13 mouse cellular contexts compared by ENCODE assay signal in the genomic region with DNA sequence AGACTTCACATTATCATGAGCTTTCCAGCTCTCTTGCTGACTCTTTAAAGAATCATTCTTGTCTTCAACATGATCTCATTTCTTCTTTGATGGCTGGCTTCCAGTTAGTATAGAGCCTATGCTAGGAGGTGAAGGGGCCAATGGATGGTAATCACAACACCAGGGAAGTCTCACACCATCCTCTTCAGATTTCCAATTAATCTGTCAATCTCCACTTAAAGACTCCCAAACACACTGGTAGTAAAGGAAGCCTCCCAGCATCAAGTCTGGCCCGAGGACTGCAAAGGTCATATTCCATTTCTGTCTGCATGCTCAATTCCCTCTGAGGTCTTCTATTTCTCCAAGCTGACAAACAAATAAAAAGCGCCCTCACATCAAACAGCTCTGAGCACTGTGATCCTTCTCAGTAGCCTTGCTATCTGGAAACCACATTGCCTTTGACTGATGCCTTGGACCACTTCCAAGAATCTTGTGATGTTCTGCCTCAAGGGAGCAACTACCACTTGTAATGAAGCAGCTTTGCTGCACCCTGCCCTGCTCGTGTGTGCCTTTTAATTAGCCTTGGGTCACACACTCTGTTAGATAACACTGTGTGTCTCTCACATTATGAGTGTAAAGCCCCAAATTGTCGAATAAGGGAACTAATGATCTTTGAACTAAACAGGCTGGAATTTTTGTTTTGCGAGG.
DNase-seq lines count a peak whose midpoint lies in the region; ATAC-seq and TF ChIP-seq lines count a peak whose summit lies in the region.
"Had no signal": no experiment of that assay in that cellular context is flagged by ENCODE, and none has a peak within 500 bp of the region (broad histone marks: within the 10 kb centered on the region; RNA-seq: fewer than 3 reads in every experiment).

No protein-coding gene starts in this region.

- no peaks in the 10 kb centered on the region for H3K27me3 ChIP-seq in heart, postnatal 0 days (ENCODE audit: control insufficient read depth, insufficient read depth, low read length)
- no peaks in the 10 kb centered on the region for H3K27me3 ChIP-seq in hindbrain, embryonic 11.5 days (ENCODE audit: control insufficient read depth, insufficient read depth, low read length)
- no peaks in the 10 kb centered on the region for H3K27me3 ChIP-seq in midbrain, embryonic 14.5 days (ENCODE audit: control insufficient read depth, insufficient read depth, low read length)
- H3K27me3 ChIP-seq: heart, embryonic 13.5 days had no signal

- H3K9me3 ChIP-seq in heart, postnatal 0 days (replicated peaks; ENCODE audit: control insufficient read depth, low read length) = no peaks in the 10 kb centered on the region
- no peaks in the 10 kb centered on the region for H3K9me3 ChIP-seq in hindbrain, embryonic 11.5 days (ENCODE audit: control insufficient read depth, low read length)
- no peaks in the 10 kb centered on the region for H3K9me3 ChIP-seq in midbrain, embryonic 14.5 days (ENCODE audit: control insufficient read depth, low read length)
- H3K9me3 ChIP-seq: heart, embryonic 13.5 days had no signal

- H3K27ac ChIP-seq in heart, postnatal 0 days (ENCODE audit: low read depth) = no peak overlapping the region
- H3K27ac ChIP-seq in hindbrain, embryonic 11.5 days (ENCODE audit: low read depth, low read length) = no peak overlapping the region
- no peak overlapping the region; the same call in 1 of the 2 replicates for H3K27ac ChIP-seq in midbrain, embryonic 14.5 days (replicated peaks; ENCODE audit: low read depth, low read length)
- H3K27ac ChIP-seq: heart, embryonic 13.5 days; left cerebral cortex, adult 2 months had no signal

- no peak for TF ChIP-seq EP300 in heart, postnatal 0 days (IDR thresholded peaks at IDR 0.05; ENCODE audit: low read depth)

- H3K9ac ChIP-seq in heart, postnatal 0 days (replicated peaks; ENCODE audit: low read depth, low read length) = no peak overlapping the region
- no peak overlapping the region for H3K9ac ChIP-seq in hindbrain, embryonic 11.5 days (ENCODE audit: low read depth, low read length)
- no peak overlapping the region for H3K9ac ChIP-seq in midbrain, embryonic 14.5 days (replicated peaks; ENCODE audit: low read length)
- H3K9ac ChIP-seq: heart, embryonic 13.5 days had no signal

- TF ChIP-seq CTCF in heart, postnatal 0 days (IDR thresholded peaks at IDR 0.05; ENCODE audit: low read depth) = no peak

- 27% methylated on average over 5 of the region's 5 CpGs for WGBS in heart, postnatal 0 days
- WGBS in hindbrain, embryonic 11.5 days = 65% methylated on average over 5 of the region's 5 CpGs
- 30% methylated on average over 5 of the region's 5 CpGs for WGBS in midbrain, embryonic 14.5 days

- intact Hi-C loops in left cerebral cortex, postnatal 25 days (cut with DNase I) = no loop called here

- no peaks in the 10 kb centered on the region for H3K36me3 ChIP-seq in heart, postnatal 0 days (replicated peaks; ENCODE audit: control insufficient read depth, insufficient read depth, low read length)
- H3K36me3 ChIP-seq in hindbrain, embryonic 11.5 days (ENCODE audit: control insufficient read depth, insufficient read depth, low read length) = no peaks in the 10 kb centered on the region
- no peaks in the 10 kb centered on the region for H3K36me3 ChIP-seq in midbrain, embryonic 14.5 days (ENCODE audit: control insufficient read depth, insufficient read depth, low read length)
- H3K36me3 ChIP-seq: heart, embryonic 13.5 days had no signal

- H3K4me3 ChIP-seq in heart, postnatal 0 days (ENCODE audit: low read depth, low read length) = no peak overlapping the region
- no peak overlapping the region for H3K4me3 ChIP-seq in hindbrain, embryonic 11.5 days (ENCODE audit: low read depth, low read length)
- no peak overlapping the region for H3K4me3 ChIP-seq in midbrain, embryonic 14.5 days (replicated peaks; ENCODE audit: low read depth, low read length)
- H3K4me3 ChIP-seq: heart, embryonic 13.5 days; left cerebral cortex, adult 2 months had no signal

- H3K4me1 ChIP-seq in heart, postnatal 0 days (ENCODE audit: control insufficient read depth, insufficient read depth) = no peaks in the 10 kb centered on the region
- H3K4me1 ChIP-seq in hindbrain, embryonic 11.5 days (replicated peaks; ENCODE audit: control insufficient read depth, insufficient read depth, low read length) = no peaks in the 10 kb centered on the region
- peaks cover 4% of the 10 kb centered on the region; the same call in 1 of the 2 replicates for H3K4me1 ChIP-seq in midbrain, embryonic 14.5 days (ENCODE audit: control insufficient read depth, insufficient read depth, low read length)

- no peak for ATAC-seq in heart, postnatal 0 days (ENCODE audit: insufficient read depth, low read depth)
- peak; percentile 54 for ATAC-seq in hindbrain, embryonic 11.5 days (ENCODE audit: low FRiP score)
- ATAC-seq in midbrain, embryonic 14.5 days (ENCODE audit: low FRiP score, low TSS enrichment) = peak; percentile 85; the same call in 1 of the 2 replicates
- no peak for ATAC-seq in erythroid progenitor cell, adult 5-6 weeks (replicated peaks; ENCODE audit: low FRiP score, poor library complexity, severe bottlenecking)
- ATAC-seq: activated CD4-positive, CD25-positive, alpha-beta regulatory T cell, adult 4 months had no signal

- peak; percentile 7 for DNase-seq in heart, postnatal 0 days (ENCODE audit: low spot score)
- no peak for DNase-seq in heart, adult 18-20 months
- DNase-seq in brain, adult 2 months (ENCODE audit: low read depth, low spot score) = peak; percentile 41
- DNase-seq in hindbrain, embryonic 11.5 days (ENCODE audit: low spot score) = no peak
- peak; percentile 82 for DNase-seq in midbrain, embryonic 14.5 days
- DNase-seq in left cerebral cortex, postnatal 25 days (ENCODE audit: low spot score in 2 of 2) = no peak
- no peak for DNase-seq in natural killer cell, adult 2 months (ENCODE audit: low spot score in 2 of 2)
- DNase-seq: cerebellum, adult 9-11 months; lung, postnatal 10 days had no signal

- no peak overlapping the region for H3K4me2 ChIP-seq in heart, postnatal 0 days (ENCODE audit: low read depth, low read length)
- H3K4me2 ChIP-seq in hindbrain, embryonic 11.5 days (replicated peaks; ENCODE audit: low read depth, low read length) = no peak overlapping the region
- no peak overlapping the region for H3K4me2 ChIP-seq in midbrain, embryonic 14.5 days (ENCODE audit: low read length)
- H3K4me2 ChIP-seq: heart, embryonic 13.5 days had no signal

Comparison
In these comparisons a context has a peak if more than half of its experiments do, and no peak if none do; other contexts are left out.
1. DNase-seq: peak in heart, postnatal 0 days (single experiment), brain, adult 2 months (single experiment) and midbrain, embryonic 14.5 days (single experiment); none in heart, adult 18-20 months (0 of 2), hindbrain, embryonic 11.5 days (single experiment), left cerebral cortex, postnatal 25 days (0 of 2) and natural killer cell, adult 2 months (0 of 2).
2. ATAC-seq: peak in hindbrain, embryonic 11.5 days (single experiment) and midbrain, embryonic 14.5 days (single experiment); none in heart, postnatal 0 days (single experiment) and erythroid progenitor cell, adult 5-6 weeks (single experiment).